In the genomic region with DNA sequence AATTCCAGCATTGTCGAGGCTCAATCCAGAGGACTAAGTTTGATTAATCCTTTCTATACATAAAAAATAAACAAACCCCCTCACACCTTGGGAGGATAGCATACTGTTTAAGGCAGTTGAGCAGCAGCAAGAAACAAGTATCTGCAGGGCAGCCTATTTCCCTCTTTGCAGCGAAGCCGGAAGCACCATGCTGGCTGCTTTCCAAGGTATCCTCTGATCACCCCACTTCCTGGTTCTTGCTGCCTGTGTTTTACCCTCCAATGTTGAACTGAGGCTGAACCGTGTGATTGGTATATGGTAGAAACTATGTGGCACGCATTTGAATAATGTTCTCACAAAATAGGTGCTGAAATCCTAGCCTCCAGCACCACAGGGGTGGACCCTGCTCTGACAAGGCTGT, we compare ENCODE assay signal across 9 mouse cellular contexts. TPM values are rescaled to one million over a fixed set of nuclear protein-coding genes. Genes with fewer than 3 reads are reported as not detected.
DNase-seq lines count a peak whose midpoint lies in the region; ATAC-seq and TF ChIP-seq lines count a peak whose summit lies in the region.
"Had no signal": no experiment of that assay in that cellular context is flagged by ENCODE, and none has a peak within 500 bp of the region (broad histone marks: within the 10 kb centered on the region; RNA-seq: fewer than 3 reads in every experiment).

No protein-coding gene starts in this region.

- H3K9me3 ChIP-seq in lung, postnatal 0 days (ENCODE audit: low read length), result no peaks in the 10 kb centered on the region
- H3K9me3 ChIP-seq in stomach, embryonic 15.5 days, result no peaks in the 10 kb centered on the region
- H3K9me3 ChIP-seq in neural tube, embryonic 15.5 days (replicated peaks), result no peaks in the 10 kb centered on the region

- H3K4me2 ChIP-seq in lung, postnatal 0 days (replicated peaks; ENCODE audit: low read depth, low read length), result 0 out of 2 replicates have a peak overlapping the region, but pooled peaks have one; percentile 8
- 0 out of 2 replicates have a peak overlapping the region, but pooled peaks have one; percentile 5 for H3K4me2 ChIP-seq in stomach, embryonic 15.5 days
- no peak overlapping the region for H3K4me2 ChIP-seq in neural tube, embryonic 15.5 days

- DNase-seq in right cerebral cortex, postnatal 10 days (ENCODE audit: low spot score in 2 of 2), result peak; percentile 55 to 67
- no peak for DNase-seq in right cerebral cortex, adult 2 months (ENCODE audit: low spot score in 2 of 2)
- DNase-seq in gastrocnemius, postnatal 10 days, result peak; percentile 42
- peak; percentile 54 to 69 for DNase-seq in kidney, adult 8-10 months
- peak; percentile 70 for DNase-seq in lung, postnatal 0 days (ENCODE audit: low spot score)
- no peak for DNase-seq in frontal cortex, postnatal 36 days (ENCODE audit: low spot score in 2 of 2)

- no peaks in the 10 kb centered on the region for H3K36me3 ChIP-seq in lung, postnatal 0 days (ENCODE audit: insufficient read depth, low read length)
- no peaks in the 10 kb centered on the region for H3K36me3 ChIP-seq in stomach, embryonic 15.5 days
- H3K36me3 ChIP-seq in neural tube, embryonic 15.5 days, result no peaks in the 10 kb centered on the region

- TF ChIP-seq CTCF in lung, postnatal 0 days (IDR thresholded peaks at IDR 0.05), result no peak

- H3K27ac ChIP-seq in lung, postnatal 0 days (ENCODE audit: low read length), result peak overlapping the region; percentile 66
- peak overlapping the region; percentile 58 for H3K27ac ChIP-seq in stomach, embryonic 15.5 days
- no peak overlapping the region for H3K27ac ChIP-seq in neural tube, embryonic 15.5 days (replicated peaks)

- no peak overlapping the region for H3K9ac ChIP-seq in lung, postnatal 0 days (replicated peaks; ENCODE audit: low read depth)
- H3K9ac ChIP-seq in stomach, embryonic 15.5 days, result no peak overlapping the region
- no peak overlapping the region for H3K9ac ChIP-seq in neural tube, embryonic 15.5 days (replicated peaks)

- no peaks in the 10 kb centered on the region for H3K27me3 ChIP-seq in lung, postnatal 0 days (replicated peaks; ENCODE audit: insufficient read depth, low read length)
- H3K27me3 ChIP-seq in stomach, embryonic 15.5 days (replicated peaks), result no peaks in the 10 kb centered on the region
- H3K27me3 ChIP-seq in neural tube, embryonic 15.5 days (replicated peaks), result no peaks in the 10 kb centered on the region

- TF ChIP-seq EP300 in lung, postnatal 0 days (IDR thresholded peaks at IDR 0.05), result 0 out of 2 replicates have a peak, but pooled peaks have one; percentile 16

- H3K4me1 ChIP-seq in lung, postnatal 0 days (ENCODE audit: insufficient read depth, low read depth, low read length), result peaks cover 6% of the 10 kb centered on the region; the same call in 1 of the 2 replicates
- 0 out of 2 replicates have a peak, but pooled peaks cover 4% of the 10 kb centered on the region for H3K4me1 ChIP-seq in stomach, embryonic 15.5 days
- H3K4me1 ChIP-seq in neural tube, embryonic 15.5 days, result no peaks in the 10 kb centered on the region

- H3K4me3 ChIP-seq in lung, postnatal 0 days (ENCODE audit: low read depth, low read length), result no peak overlapping the region
- no peak overlapping the region for H3K4me3 ChIP-seq in stomach, embryonic 15.5 days (replicated peaks)
- H3K4me3 ChIP-seq in neural tube, embryonic 15.5 days (replicated peaks), result no peak overlapping the region

- ATAC-seq in lung, postnatal 0 days, result peak; percentile 40
- ATAC-seq in stomach, embryonic 15.5 days (ENCODE audit: insufficient read depth, low FRiP score, low read depth), result peak; percentile 32; the same call in 1 of the 2 replicates
- no peak for ATAC-seq in neural tube, embryonic 15.5 days (ENCODE audit: low FRiP score)

- WGBS in lung, postnatal 0 days, result 14% methylated on average over 5 of the region's 5 CpGs
- WGBS in stomach, embryonic 15.5 days, result 25% methylated on average over 5 of the region's 5 CpGs
- WGBS in neural tube, embryonic 15.5 days, result 80% methylated on average over 5 of the region's 5 CpGs

RNA-seq across cellular contexts. Expression of gene Srsf5, which starts 6.7 kb away (rescaled TPM):
- total RNA-seq in gastrocnemius, postnatal 10 days (2021), result 100 to 1,000 TPM; 157 to 190 TPM
- polyA plus RNA-seq in lung, postnatal 0 days (2015; fragmentation: Nextera tagmentation; extraction: Ambion mirVana), result 442 and 529 TPM in 2 replicates
- 586 and 630 TPM in 2 replicates for polyA plus RNA-seq in stomach, embryonic 15.5 days (2015; fragmentation: Nextera tagmentation; extraction: Ambion mirVana)
- polyA plus RNA-seq in neural tube, embryonic 15.5 days (2015; fragmentation: Nextera tagmentation; extraction: Ambion mirVana), result 379 and 417 TPM in 2 replicates

RNA-seq across cellular contexts. Expression of gene Slc10a1, which starts 29.9 kb away (rescaled TPM):
- total RNA-seq in gastrocnemius, postnatal 10 days (2021), result under 1 TPM in 1 of 2 experiments, not detected in 1; 0.41 TPM
- polyA plus RNA-seq in lung, postnatal 0 days (2015; fragmentation: Nextera tagmentation; extraction: Ambion mirVana), result 0.47 and 0.57 TPM in 2 replicates
- polyA plus RNA-seq in stomach, embryonic 15.5 days (2015; fragmentation: Nextera tagmentation; extraction: Ambion mirVana), result 0.83 and 1.3 TPM in 2 replicates
- 0.63 and 0.67 TPM in 2 replicates for polyA plus RNA-seq in neural tube, embryonic 15.5 days (2015; fragmentation: Nextera tagmentation; extraction: Ambion mirVana)
- total RNA-seq: adrenal gland, adult 18-20 months had no signal

Comparison
In these comparisons a context has a peak if more than half of its experiments do, and no peak if none do; other contexts are left out.
1. DNase-seq: peak in right cerebral cortex, postnatal 10 days (2 of 2), gastrocnemius, postnatal 10 days (single experiment), kidney, adult 8-10 months (2 of 2) and lung, postnatal 0 days (single experiment); none in right cerebral cortex, adult 2 months (0 of 2) and frontal cortex, postnatal 36 days (0 of 2).